Mouse (Mus musculus) liver, postnatal 0 days (tissue): ENCODE measurements around the gene Crim1.
A peak's percentile ranks its signal among the peaks of the same experiment; 100 is the strongest.

Source experiments
- CTCF ChIP-seq: sonication (generic); IDR thresholded peaks from 2 replicates; pipeline ENCODE4 v1.5.1; 2016; ENCODE audit warnings: antibody characterized with exemption, low read depth
- EP300 ChIP-seq: IDR thresholded peaks from 2 replicates; pipeline ENCODE4 v1.6.1; 2016; ENCODE audit warnings: antibody characterized with exemption, low read depth, mild to moderate bottlenecking

DNA sequence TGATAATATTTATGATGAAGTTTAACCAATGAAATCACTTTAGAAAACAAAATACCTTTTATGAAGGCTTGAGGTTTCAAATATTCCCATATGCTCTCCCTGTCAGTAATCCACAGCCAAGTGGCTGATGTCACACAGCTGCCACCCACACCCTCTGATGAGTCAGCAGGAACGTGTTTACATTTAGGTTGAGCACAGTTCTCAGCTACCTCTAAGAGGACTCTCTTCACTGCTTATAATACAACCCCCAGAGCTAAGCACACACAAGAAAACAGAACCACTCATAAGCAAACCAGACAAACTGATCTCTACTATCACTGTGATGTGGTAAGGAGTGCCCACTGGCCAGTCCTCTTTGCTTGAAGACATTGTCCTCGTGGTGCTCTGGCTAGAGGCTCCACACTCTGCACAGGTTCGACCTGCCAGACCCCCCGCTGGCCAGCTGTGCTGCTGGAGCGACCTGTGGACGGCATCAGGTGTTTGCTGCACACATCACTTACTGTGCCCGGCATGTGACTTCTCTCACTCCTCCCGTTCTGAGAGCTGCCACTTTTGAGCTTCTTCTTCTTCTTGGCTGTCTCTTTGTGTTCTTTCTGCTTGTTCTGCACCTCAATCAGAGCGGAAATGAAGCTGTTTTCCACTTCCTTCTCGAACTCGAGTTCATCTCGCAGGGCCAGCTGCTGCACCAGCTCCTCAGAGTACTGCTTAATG, 200.2 kb downstream of the Crim1 start:
- no peak for TF ChIP-seq CTCF
- TF ChIP-seq EP300 = peak; percentile 51; the same call in 1 of the 2 replicates
